Mouse (Mus musculus): ENCODE measurements around the gene Mthfr. TPM values are rescaled to one million over a fixed set of nuclear protein-coding genes. Genes with fewer than 3 reads are reported as not detected.
"Not testable (repeated sequence)": the region's sequence is repeated elsewhere in the genome, so short reads cannot be mapped to it uniquely, and the experiment has no call there.

Mthfr gene
- total and polyA plus RNA-seq, 3 experiments, result 7.4 to 15.5 TPM; not detected in 1

DNA sequence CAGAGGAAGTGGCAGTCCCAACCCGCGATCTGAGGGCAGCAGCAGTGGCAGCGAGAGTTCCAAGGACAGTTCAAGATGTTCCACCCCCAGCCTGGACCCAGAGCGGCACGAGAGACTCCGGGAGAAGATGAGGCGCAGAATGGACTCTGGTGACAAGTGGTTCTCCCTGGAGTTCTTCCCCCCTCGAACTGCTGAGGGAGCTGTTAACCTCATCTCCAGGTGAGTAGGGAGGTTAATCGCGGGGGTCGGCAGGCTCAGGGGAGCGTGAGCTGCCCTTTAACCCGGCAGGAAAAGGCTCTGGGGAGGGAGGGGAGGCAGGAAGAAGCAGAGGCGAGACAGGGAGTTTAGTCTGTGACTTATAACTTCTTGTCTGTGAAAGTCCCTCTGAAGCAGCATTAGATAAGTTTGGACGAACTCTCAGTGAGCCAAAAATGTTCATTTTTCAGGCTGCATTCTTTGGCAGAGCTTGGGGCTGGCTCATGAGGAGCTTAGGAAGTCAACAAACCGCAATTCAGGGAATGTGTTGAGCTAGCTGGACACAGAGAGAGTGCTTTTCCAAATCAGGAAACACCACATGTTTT lies 2.8 kb downstream of the Mthfr start:
- no peaks in the 10 kb centered on the region for H3K9me3 ChIP-seq (replicated peaks; ENCODE audit: insufficient read depth, low read length)
- H3K36me3 ChIP-seq (ENCODE audit: control insufficient read depth in 1 of 2, insufficient read depth in 2 of 2, low read length in 2 of 2), result peaks cover 0 to 26% of the 10 kb centered on the region in 2 experiments; a peak in 2 of 4 replicates
- peaks cover 9 to 37% of the 10 kb centered on the region in 2 experiments for H3K4me1 ChIP-seq (ENCODE audit: control insufficient read depth in 1 of 2, insufficient read depth in 2 of 2, low read length in 2 of 2)
- H3K79me2 ChIP-seq (ENCODE audit: control insufficient read depth, insufficient read depth, low read length, poor library complexity), result peaks cover 11% of the 10 kb centered on the region
- no peak overlapping the region for H3K4me3 ChIP-seq (ENCODE audit: control insufficient read depth in 1 of 2, insufficient read depth in 1 of 2, low read depth in 2 of 2, low read length in 2 of 2)
- H3K9ac ChIP-seq (ENCODE audit: control insufficient read depth, low read depth, low read length, poor library complexity, severe bottlenecking), result no peak overlapping the region
- H3K27ac ChIP-seq (ENCODE audit: control insufficient read depth, low read depth, low read length), result no peak overlapping the region
- TF ChIP-seq CHD1 (IDR thresholded peaks at IDR 0.05; ENCODE audit: low read depth, low read length) (no peak), EP300 (IDR thresholded peaks at IDR 0.05; ENCODE audit: low read depth in 1 of 2, low read length in 2 of 2) (no peak), SIN3A (IDR thresholded peaks at IDR 0.05; ENCODE audit: low read length) (no peak), ZNF384 (IDR thresholded peaks at IDR 0.05; ENCODE audit: low read depth, low read length) (no peak), KAT2A (conservative IDR thresholded peaks at IDR 0.05; ENCODE audit: low read depth, low read length) (no peak), POLR2A (IDR thresholded peaks at IDR 0.05; ENCODE audit: control insufficient read depth in 1 of 2, insufficient read depth in 1 of 2, low read depth in 1 of 2, low read length in 2 of 2, poor library complexity in 1 of 2) (no peak), ETS1 (IDR thresholded peaks at IDR 0.05; ENCODE audit: low read depth, low read length) (no peak), MAX (IDR thresholded peaks at IDR 0.05; ENCODE audit: low read length) (no peak), GATA1 (IDR thresholded peaks at IDR 0.05; ENCODE audit: low read depth, low read length) (no peak), CHD2 (IDR thresholded peaks at IDR 0.05; ENCODE audit: low read length) (no peak), RCOR1 (IDR thresholded peaks at IDR 0.05; ENCODE audit: low read depth, low read length) (no peak), MEF2A (IDR thresholded peaks at IDR 0.05; ENCODE audit: extremely low read depth, insufficient replicate concordance, low read depth, low read length, poor library complexity, severe bottlenecking) (no peak), USF2 (IDR thresholded peaks at IDR 0.05; ENCODE audit: borderline replicate concordance in 1 of 2, insufficient read depth in 1 of 2, low read depth in 1 of 2, low read length in 2 of 2) (no peak), MXI1 (IDR thresholded peaks at IDR 0.05; ENCODE audit: low read depth, low read length) (no peak)
- no peak for DNase-seq (ENCODE audit: low read depth, low spot score)
- H3K27me3 ChIP-seq (ENCODE audit: control insufficient read depth in 1 of 2, insufficient read depth in 2 of 2, low read length in 2 of 2), result no peaks in the 10 kb centered on the region

DNA sequence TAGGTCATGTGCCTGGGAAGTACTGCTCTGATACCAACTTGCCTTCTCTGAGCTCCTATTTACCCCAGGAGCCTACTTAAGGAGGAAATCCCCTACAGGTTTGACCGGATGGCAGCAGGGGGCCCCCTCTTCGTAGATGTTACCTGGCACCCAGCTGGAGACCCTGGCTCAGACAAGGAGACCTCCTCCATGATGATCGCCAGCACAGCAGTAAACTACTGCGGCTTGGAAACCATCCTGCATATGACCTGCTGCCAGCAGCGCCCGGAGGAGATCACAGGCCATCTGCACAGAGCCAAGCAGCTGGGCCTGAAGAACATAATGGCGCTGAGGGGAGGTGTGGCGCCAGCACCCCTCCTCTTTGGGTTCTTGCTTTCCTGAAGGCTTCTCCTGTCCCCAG lies 4.5 kb downstream of the Mthfr start:
- H3K27ac ChIP-seq (ENCODE audit: control insufficient read depth, low read depth, low read length); DNase-seq (ENCODE audit: low read depth, low spot score); H3K9ac ChIP-seq (ENCODE audit: control insufficient read depth, low read depth, low read length, poor library complexity, severe bottlenecking); H3K4me3 ChIP-seq (ENCODE audit: control insufficient read depth in 1 of 2, insufficient read depth in 1 of 2, low read depth in 2 of 2, low read length in 2 of 2); H3K79me2 ChIP-seq (ENCODE audit: control insufficient read depth, insufficient read depth, low read length, poor library complexity); H3K27me3 ChIP-seq (ENCODE audit: control insufficient read depth in 1 of 2, insufficient read depth in 2 of 2, low read length in 2 of 2); H3K9me3 ChIP-seq (replicated peaks; ENCODE audit: insufficient read depth, low read length): not testable (repeated sequence)
- peaks cover 13 to 35% of the 10 kb centered on the region in 2 experiments for H3K4me1 ChIP-seq (ENCODE audit: control insufficient read depth in 1 of 2, insufficient read depth in 2 of 2, low read length in 2 of 2)
- peaks cover 0 to 30% of the 10 kb centered on the region in 2 experiments; a peak in 3 of 4 replicates for H3K36me3 ChIP-seq (ENCODE audit: control insufficient read depth in 1 of 2, insufficient read depth in 2 of 2, low read length in 2 of 2)

- no peak for DNase-seq (ENCODE audit: low read depth, low spot score)
- H3K27me3 ChIP-seq (ENCODE audit: control insufficient read depth in 1 of 2, insufficient read depth in 2 of 2, low read length in 2 of 2), result no peaks in the 10 kb centered on the region
- H3K27ac ChIP-seq (ENCODE audit: control insufficient read depth, low read depth, low read length), result no peak overlapping the region
- peaks cover 7% of the 10 kb centered on the region for H3K79me2 ChIP-seq (ENCODE audit: control insufficient read depth, insufficient read depth, low read length, poor library complexity)
- H3K4me3 ChIP-seq (ENCODE audit: control insufficient read depth in 1 of 2, insufficient read depth in 1 of 2, low read depth in 2 of 2, low read length in 2 of 2), result no peak overlapping the region
- no peak for TF ChIP-seq NELFE (IDR thresholded peaks at IDR 0.05; ENCODE audit: low read depth, low read length)
- peaks cover 13 to 35% of the 10 kb centered on the region in 2 experiments for H3K4me1 ChIP-seq (ENCODE audit: control insufficient read depth in 1 of 2, insufficient read depth in 2 of 2, low read length in 2 of 2)
- H3K9ac ChIP-seq (ENCODE audit: control insufficient read depth, low read depth, low read length, poor library complexity, severe bottlenecking), result no peak overlapping the region
- H3K36me3 ChIP-seq (ENCODE audit: control insufficient read depth in 1 of 2, insufficient read depth in 2 of 2, low read length in 2 of 2), result peaks cover 0 to 30% of the 10 kb centered on the region in 2 experiments; a peak in 3 of 4 replicates
- H3K9me3 ChIP-seq (replicated peaks; ENCODE audit: insufficient read depth, low read length), result no peaks in the 10 kb centered on the region
Observed at GRCm38 (mm10) chr4:148044113-148044512, 5.2 kb downstream of the Mthfr start.
